13 mouse cellular contexts compared by ENCODE assay signal in the genomic region with DNA sequence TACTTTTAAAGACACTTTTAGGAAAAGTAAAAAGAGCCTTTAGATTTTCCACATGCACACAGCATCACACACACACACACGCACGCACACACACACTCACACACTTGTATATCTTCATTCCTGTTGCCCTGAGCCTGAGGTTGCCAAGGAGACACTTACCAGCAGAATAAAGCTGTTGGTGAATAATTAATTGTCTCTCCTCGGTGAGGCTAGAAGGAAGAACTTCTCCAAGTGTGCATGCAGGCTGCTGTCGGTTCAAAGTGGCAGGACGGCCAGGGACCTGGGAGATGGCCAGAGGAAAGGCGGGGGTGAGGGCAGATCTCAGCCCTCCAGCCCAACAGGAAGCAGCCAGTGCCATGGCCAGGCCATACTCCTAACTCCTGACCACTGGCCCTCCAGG.
A peak's percentile ranks its signal among the peaks of the same experiment; 100 is the strongest.
DNase-seq lines count a peak whose midpoint lies in the region; ATAC-seq lines count a peak whose summit lies in the region.
"Had no signal": no experiment of that assay in that cellular context is flagged by ENCODE, and none has a peak within 500 bp of the region (broad histone marks: within the 10 kb centered on the region; RNA-seq: fewer than 3 reads in every experiment).

No protein-coding gene starts in this region.

- H3K4me2 ChIP-seq in forebrain, embryonic 14.5 days (ENCODE audit: low read length): no peak overlapping the region
- H3K4me2 ChIP-seq: lung, embryonic 15.5 days had no signal

- H3K36me3 ChIP-seq in forebrain, embryonic 14.5 days (ENCODE audit: control insufficient read depth, insufficient read depth, low read length): no peaks in the 10 kb centered on the region
- H3K36me3 ChIP-seq: lung, embryonic 15.5 days had no signal

- DNase-seq in left cerebral cortex, postnatal 14 days (ENCODE audit: low spot score in 2 of 2): peak; percentile 17 to 52
- no peak for DNase-seq in left cerebral cortex, adult 11 months (ENCODE audit: low spot score)
- peak; percentile 51 for DNase-seq in forebrain, embryonic 14.5 days (ENCODE audit: low spot score)
- DNase-seq in kidney, adult 11 months: peak; percentile 42
- peak; percentile 25 for DNase-seq in mesoderm, embryonic 11.5 days (ENCODE audit: low read depth, low spot score)
- DNase-seq in T-cell, adult 2 months (ENCODE audit: low spot score): no peak
- no peak for DNase-seq in thymus, postnatal 4 days
- no peak for DNase-seq in thymus, adult 18-20 months
- DNase-seq: adrenal gland, postnatal 10 days; cerebellum, adult 11 months; heart, adult 18-20 months; heart, postnatal 4 days had no signal

- intact Hi-C loops in left cerebral cortex, postnatal 14 days (cut with DNase I): no loop called here

- WGBS in forebrain, embryonic 14.5 days: 34% methylated on average over 6 of the region's 6 CpGs

- ATAC-seq in forebrain, embryonic 14.5 days: peak; percentile 55; the same call in 1 of the 2 replicates

- no peak overlapping the region for H3K9ac ChIP-seq in forebrain, embryonic 14.5 days (ENCODE audit: low read length)
- H3K9ac ChIP-seq: lung, embryonic 15.5 days had no signal

- H3K27ac ChIP-seq in forebrain, embryonic 14.5 days (ENCODE audit: low read depth, low read length): no peak overlapping the region
- H3K27ac ChIP-seq: lung, embryonic 15.5 days had no signal

- no peaks in the 10 kb centered on the region for H3K27me3 ChIP-seq in forebrain, embryonic 14.5 days (replicated peaks; ENCODE audit: control insufficient read depth, insufficient read depth, low read length)
- H3K27me3 ChIP-seq: lung, embryonic 15.5 days had no signal

- H3K4me1 ChIP-seq in forebrain, embryonic 14.5 days (ENCODE audit: control insufficient read depth, insufficient read depth, low read length): peaks cover 10% of the 10 kb centered on the region

- H3K4me3 ChIP-seq in forebrain, embryonic 14.5 days (ENCODE audit: low read depth, low read length): no peak overlapping the region
- H3K4me3 ChIP-seq: lung, embryonic 15.5 days had no signal

- no peaks in the 10 kb centered on the region for H3K9me3 ChIP-seq in forebrain, embryonic 14.5 days (replicated peaks; ENCODE audit: control insufficient read depth, low read length)
- H3K9me3 ChIP-seq: lung, embryonic 15.5 days had no signal

Comparison
In these comparisons a context has a peak if more than half of its experiments do, and no peak if none do; other contexts are left out.
1. DNase-seq: peak in left cerebral cortex, postnatal 14 days (2 of 2), forebrain, embryonic 14.5 days (single experiment), kidney, adult 11 months (single experiment) and mesoderm, embryonic 11.5 days (single experiment); none in left cerebral cortex, adult 11 months (single experiment), T-cell, adult 2 months (single experiment), thymus, postnatal 4 days (single experiment) and thymus, adult 18-20 months (0 of 2).